Mouse (Mus musculus) hindbrain, embryonic 14.5 days (tissue): ENCODE results near the gene Nprl2. TPM values are rescaled to one million over a fixed set of nuclear protein-coding genes. Genes with fewer than 3 reads are reported as not detected.

Experiments
- ATAC-seq: fragments of 200-750 bp; cut with Nextera tagmentation; 2 replicates; pipeline ENCODE4 v1.8.0; 2017; ENCODE audit warnings: moderate number of reproducible peaks, mild to moderate bottlenecking, moderate TSS enrichment, moderate library complexity; ENCODE audit not compliant: low FRiP score
- DNase-seq: peaks from one replicate; pipeline ENCODE4 v3.0.0-alpha.2; 2015; ENCODE audit warnings: low spot score
- H3K27ac ChIP-seq: fragments of 300-500 bp; sonication (generic); 2 replicates; pipeline ENCODE4 v1.5.1; 2014; ENCODE audit warnings: mild to moderate bottlenecking, moderate library complexity
- H3K27me3 ChIP-seq: fragments of 300-500 bp; sonication (generic); 2 replicates; pipeline ENCODE4 v1.6.1; 2014; ENCODE audit warnings: mild to moderate bottlenecking, low read length, mixed read lengths; ENCODE audit not compliant: control insufficient read depth, insufficient read depth
- H3K36me3 ChIP-seq: fragments of 300-500 bp; sonication (generic); replicated peaks from 2 replicates; pipeline ENCODE4 v1.6.1; 2014; ENCODE audit not compliant: control insufficient read depth, insufficient read depth
- H3K4me1 ChIP-seq: fragments of 300-500 bp; sonication (generic); replicated peaks from 2 replicates; pipeline ENCODE4 v1.6.1; 2014; ENCODE audit warnings: antibody characterized with exemption, low read length, mixed read lengths; ENCODE audit not compliant: control insufficient read depth, insufficient read depth
- H3K4me2 ChIP-seq: fragments of 300-500 bp; sonication (generic); replicated peaks from 2 replicates; pipeline ENCODE4 v1.6.1; 2014; ENCODE audit warnings: mild to moderate bottlenecking, moderate library complexity
- H3K4me3 ChIP-seq: fragments of 300-500 bp; sonication (generic); replicated peaks from 2 replicates; pipeline ENCODE4 v1.5.1; 2014; ENCODE audit warnings: mild to moderate bottlenecking, low read length
- H3K9ac ChIP-seq: fragments of 300-500 bp; sonication (generic); 2 replicates; pipeline ENCODE4 v1.6.1; 2014
- H3K9me3 ChIP-seq: fragments of 300-500 bp; sonication (generic); 2 replicates; pipeline ENCODE4 v1.6.1; 2016; ENCODE audit warnings: low read length; ENCODE audit not compliant: control insufficient read depth
- WGBS: fragments of 180-500 bp; shearing (Covaris S2); extraction: QIAGEN DNeasy Blood & Tissue Kit; methylation state at CpG from one replicate; pipeline ENCODE4 v1.1.7; 2014; 5-methylcytosine and 5-hydroxymethylcytosine counted together
- polyA plus RNA-seq: library from polyadenylated mRNA; unstranded; fragments of >200 nt; fragmentation: Nextera tagmentation; extraction: Ambion mirVana; gene quantifications from 2 replicates; pipeline ENCODE4 v1.2.1, GENCODE M21; 2014

The Nprl2 gene
- 65.8 and 71.4 TPM in 2 replicates for polyA plus RNA-seq

- Histone ChIP-seq H3K9me3 (no peaks in the 10 kb centered on the region), H3K27me3 (no peaks in the 10 kb centered on the region), H3K36me3 (peaks cover 51% of the 10 kb centered on the region), H3K9ac (peak within 1 kb of the TSS; percentile 62), H3K4me1 (peaks cover 28% of the 10 kb centered on the region), H3K27ac (peak within 1 kb of the TSS; percentile 22; the same call in 1 of the 2 replicates), H3K4me3 (peak within 1 kb of the TSS; percentile 49), H3K4me2 (peak within 1 kb of the TSS; percentile 84)
- 1% methylated on average over 46 of the region's 46 CpGs for WGBS
- DNase-seq: peak; percentile 94
- ATAC-seq: peak; percentile 89
Measured at GRCm38 (mm10) chr9:107541474-107542351, at the start of gene Nprl2, which contains the start of gene Cyb561d2. Nprl2 (plus strand) TSS chr9:107542226. Cyb561d2 (minus strand) TSS chr9:107542193.

GRCm38 (mm10) chr9:107493511-107493910 is 48.5 kb upstream of the Nprl2 start:
- Histone ChIP-seq H3K4me2 (no peak overlapping the region), H3K9ac (no peak overlapping the region), H3K4me3 (no peak overlapping the region), H3K4me1 (peaks cover 15% of the 10 kb centered on the region), H3K9me3 (no peaks in the 10 kb centered on the region), H3K36me3 (0 out of 2 replicates have a peak, but pooled peaks cover 3% of the 10 kb centered on the region), H3K27me3 (no peaks in the 10 kb centered on the region), H3K27ac (no peak overlapping the region)
- ATAC-seq (no peak), DNase-seq (no peak)
- 72% methylated on average over 1 of the region's 1 CpGs for WGBS

GRCm38 (mm10) chr9:107494238-107494637 is 47.8 kb upstream of the Nprl2 start:
- WGBS: 61% methylated on average over 12 of the region's 12 CpGs
- H3K4me3 ChIP-seq: no peak overlapping the region
- no peak for ATAC-seq
- H3K4me2 ChIP-seq: no peak overlapping the region
- H3K27ac ChIP-seq: 0 out of 2 replicates have a peak overlapping the region, but pooled peaks have one; percentile 38
- peaks cover 11% of the 10 kb centered on the region; the same call in 1 of the 2 replicates for H3K36me3 ChIP-seq
- H3K27me3 ChIP-seq: no peaks in the 10 kb centered on the region
- peaks cover 15% of the 10 kb centered on the region for H3K4me1 ChIP-seq
- H3K9me3 ChIP-seq: no peaks in the 10 kb centered on the region
- DNase-seq: no peak
- H3K9ac ChIP-seq: no peak overlapping the region

- DNase-seq (no peak), ATAC-seq (no peak)
- H3K9ac ChIP-seq: no peak overlapping the region
- WGBS: 86% methylated on average over 3 of the region's 3 CpGs
- H3K4me3 ChIP-seq: no peak overlapping the region
- no peaks in the 10 kb centered on the region for H3K27me3 ChIP-seq
- H3K36me3 ChIP-seq: peaks cover 12% of the 10 kb centered on the region; the same call in 1 of the 2 replicates
- no peak overlapping the region for H3K4me2 ChIP-seq
- no peaks in the 10 kb centered on the region for H3K9me3 ChIP-seq
- peaks cover 14% of the 10 kb centered on the region for H3K4me1 ChIP-seq
- H3K27ac ChIP-seq: no peak overlapping the region
Measured at GRCm38 (mm10) chr9:107496359-107496758, 45.7 kb upstream of the Nprl2 start.

GRCm38 (mm10) chr9:107500708-107501286 is 41.2 kb upstream of the Nprl2 start:
- no peak overlapping the region for H3K9ac ChIP-seq
- ATAC-seq (no peak), DNase-seq (no peak)
- H3K9me3 ChIP-seq: no peaks in the 10 kb centered on the region
- 0 out of 2 replicates have a peak overlapping the region, but pooled peaks have one; percentile 14 for H3K27ac ChIP-seq
- no peak overlapping the region for H3K4me3 ChIP-seq
- 88% methylated on average over 3 of the region's 3 CpGs for WGBS
- H3K27me3 ChIP-seq: no peaks in the 10 kb centered on the region
- H3K4me1 ChIP-seq: peaks cover 16% of the 10 kb centered on the region
- H3K36me3 ChIP-seq: peaks cover 12% of the 10 kb centered on the region; the same call in 1 of the 2 replicates
- H3K4me2 ChIP-seq: no peak overlapping the region

GRCm38 (mm10) chr9:107502131-107502846 is 39.7 kb upstream of the Nprl2 start:
- Histone ChIP-seq H3K27me3 (no peaks in the 10 kb centered on the region), H3K9ac (no peak overlapping the region), H3K4me1 (peaks cover 31% of the 10 kb centered on the region), H3K36me3 (peaks cover 12% of the 10 kb centered on the region; the same call in 1 of the 2 replicates), H3K4me3 (no peak overlapping the region), H3K9me3 (no peaks in the 10 kb centered on the region), H3K4me2 (no peak overlapping the region), H3K27ac (no peak overlapping the region)
- DNase-seq: no peak
- ATAC-seq: no peak
- WGBS: 85% methylated on average over 12 of the region's 12 CpGs

- H3K9ac ChIP-seq: peak overlapping the region; percentile 11; the same call in 1 of the 2 replicates
- 47% methylated on average over 19 of the region's 19 CpGs for WGBS
- ATAC-seq (peak; percentile 35; the same call in 1 of the 2 replicates), DNase-seq (peak; percentile 47)
- no peaks in the 10 kb centered on the region for H3K27me3 ChIP-seq
- H3K27ac ChIP-seq: peak overlapping the region; percentile 83
- no peak overlapping the region for H3K4me3 ChIP-seq
- no peak overlapping the region for H3K4me2 ChIP-seq
- H3K9me3 ChIP-seq: no peaks in the 10 kb centered on the region
- H3K36me3 ChIP-seq: no peaks in the 10 kb centered on the region; the same call in 1 of the 2 replicates
- peaks cover 52% of the 10 kb centered on the region for H3K4me1 ChIP-seq
Measured at GRCm38 (mm10) chr9:107504662-107505537, 37.1 kb upstream of the Nprl2 start.

GRCm38 (mm10) chr9:107508266-107508665 is 33.8 kb upstream of the Nprl2 start:
- H3K36me3 ChIP-seq: no peaks in the 10 kb centered on the region
- no peak overlapping the region for H3K4me3 ChIP-seq
- no peak overlapping the region; the same call in 1 of the 2 replicates for H3K4me2 ChIP-seq
- 49% methylated on average over 10 of the region's 10 CpGs for WGBS
- no peak for DNase-seq
- peaks cover 77% of the 10 kb centered on the region for H3K4me1 ChIP-seq
- H3K27ac ChIP-seq: peak overlapping the region; percentile 62; the same call in 1 of the 2 replicates
- no peaks in the 10 kb centered on the region for H3K9me3 ChIP-seq
- no peak; the same call in 1 of the 2 replicates for ATAC-seq
- no peaks in the 10 kb centered on the region for H3K27me3 ChIP-seq
- peak overlapping the region; percentile 20; the same call in 1 of the 2 replicates for H3K9ac ChIP-seq
